Mouse (Mus musculus): ENCODE results near the gene Pafah1b2. TPM values are rescaled to one million over a fixed set of nuclear protein-coding genes. Genes with fewer than 3 reads are reported as not detected.

The Pafah1b2 gene
- polyA plus RNA-seq, 1 experiment from 2014 or later, result 82.8 TPM

GRCm38 (mm10) chr9:46019975-46020374, 7.5 kb upstream of the Pafah1b2 start:
- Histone ChIP-seq H3K27me3 (replicated peaks; ENCODE audit: insufficient read depth, low read length) (no peaks in the 10 kb centered on the region), H3K4me2 (replicated peaks; ENCODE audit: low read depth, low read length) (no peak overlapping the region), H3K27ac (ENCODE audit: low read length) (no peak overlapping the region), H3K9ac (replicated peaks; ENCODE audit: low read depth) (no peak overlapping the region), H3K4me3 (ENCODE audit: low read depth, low read length) (no peak overlapping the region), H3K4me1 (ENCODE audit: insufficient read depth, low read depth, low read length) (peaks cover 15% of the 10 kb centered on the region; the same call in 1 of the 2 replicates), H3K9me3 (ENCODE audit: low read length) (no peaks in the 10 kb centered on the region), H3K36me3 (ENCODE audit: insufficient read depth, low read length) (0 out of 2 replicates have a peak, but pooled peaks cover 4% of the 10 kb centered on the region)
- WGBS, result 84% methylated on average over 6 of the region's 6 CpGs
- no peak for ATAC-seq
- TF ChIP-seq EP300 (IDR thresholded peaks at IDR 0.05), result no peak
- DNase-seq (ENCODE audit: low spot score), result no peak

GRCm38 (mm10) chr9:46018316-46018715, 5.8 kb upstream of the Pafah1b2 start:
- no peak for TF ChIP-seq EP300 (IDR thresholded peaks at IDR 0.05)
- no peak for TF ChIP-seq CTCF (IDR thresholded peaks at IDR 0.05)
- Histone ChIP-seq H3K9ac (replicated peaks; ENCODE audit: low read depth) (no peak overlapping the region), H3K27me3 (replicated peaks; ENCODE audit: insufficient read depth, low read length) (no peaks in the 10 kb centered on the region), H3K4me2 (replicated peaks; ENCODE audit: low read depth, low read length) (no peak overlapping the region), H3K9me3 (ENCODE audit: low read length) (no peaks in the 10 kb centered on the region), H3K27ac (ENCODE audit: low read length) (no peak overlapping the region), H3K4me1 (ENCODE audit: insufficient read depth, low read depth, low read length) (peaks cover 21% of the 10 kb centered on the region; the same call in 1 of the 2 replicates), H3K4me3 (ENCODE audit: low read depth, low read length) (no peak overlapping the region), H3K36me3 (ENCODE audit: insufficient read depth, low read length) (0 out of 2 replicates have a peak, but pooled peaks cover 4% of the 10 kb centered on the region)
- ATAC-seq (no peak), DNase-seq (ENCODE audit: low spot score) (no peak)
- WGBS, result 47% methylated on average over 6 of the region's 6 CpGs

GRCm38 (mm10) chr9:46016417-46016816, 3.9 kb upstream of the Pafah1b2 start:
- Histone ChIP-seq H3K4me1 (ENCODE audit: insufficient read depth, low read depth, low read length) (peaks cover 21% of the 10 kb centered on the region; the same call in 1 of the 2 replicates), H3K9ac (replicated peaks; ENCODE audit: low read depth) (no peak overlapping the region), H3K27me3 (replicated peaks; ENCODE audit: insufficient read depth, low read length) (no peaks in the 10 kb centered on the region), H3K4me2 (replicated peaks; ENCODE audit: low read depth, low read length) (0 out of 2 replicates have a peak overlapping the region, but pooled peaks have one; percentile 58), H3K36me3 (ENCODE audit: insufficient read depth, low read length) (0 out of 2 replicates have a peak, but pooled peaks cover 4% of the 10 kb centered on the region), H3K4me3 (ENCODE audit: low read depth, low read length) (no peak overlapping the region), H3K9me3 (ENCODE audit: low read length) (no peaks in the 10 kb centered on the region), H3K27ac (ENCODE audit: low read length) (no peak overlapping the region)
- DNase-seq (ENCODE audit: low spot score) (peak; percentile 88), ATAC-seq (peak; percentile 52)
- no peak for TF ChIP-seq CTCF (IDR thresholded peaks at IDR 0.05)
- TF ChIP-seq EP300 (IDR thresholded peaks at IDR 0.05), result peak; percentile 52; the same call in 1 of the 2 replicates
- WGBS, result 51% methylated on average over 4 of the region's 4 CpGs

- 10% methylated on average over 9 of the region's 9 CpGs for WGBS
- Histone ChIP-seq H3K36me3 (ENCODE audit: insufficient read depth, low read length) (0 out of 2 replicates have a peak, but pooled peaks cover 4% of the 10 kb centered on the region), H3K4me3 (ENCODE audit: low read depth, low read length) (no peak overlapping the region), H3K4me1 (ENCODE audit: insufficient read depth, low read depth, low read length) (peaks cover 21% of the 10 kb centered on the region; the same call in 1 of the 2 replicates), H3K9me3 (ENCODE audit: low read length) (no peaks in the 10 kb centered on the region), H3K9ac (replicated peaks; ENCODE audit: low read depth) (no peak overlapping the region), H3K27me3 (replicated peaks; ENCODE audit: insufficient read depth, low read length) (no peaks in the 10 kb centered on the region), H3K4me2 (replicated peaks; ENCODE audit: low read depth, low read length) (peak overlapping the region; percentile 58), H3K27ac (ENCODE audit: low read length) (peak overlapping the region; percentile 97; the same call in 1 of the 2 replicates)
- no peak for ATAC-seq
- peak; percentile 59 for DNase-seq (ENCODE audit: low spot score)
- no peak for TF ChIP-seq EP300 (IDR thresholded peaks at IDR 0.05)
- no peak for TF ChIP-seq CTCF (IDR thresholded peaks at IDR 0.05)
Observed at GRCm38 (mm10) chr9:46015831-46016230, 3.3 kb upstream of the Pafah1b2 start.

GRCm38 (mm10) chr9:46015081-46015551, 2.6 kb upstream of the Pafah1b2 start:
- 2% methylated on average over 8 of the region's 8 CpGs for WGBS
- H3K9me3 ChIP-seq (ENCODE audit: low read length), result no peaks in the 10 kb centered on the region
- DNase-seq (ENCODE audit: low spot score), result peak; percentile 64
- H3K4me1 ChIP-seq (ENCODE audit: insufficient read depth, low read depth, low read length), result peaks cover 21% of the 10 kb centered on the region; the same call in 1 of the 2 replicates
- peak overlapping the region; percentile 97 for H3K27ac ChIP-seq (ENCODE audit: low read length)
- H3K9ac ChIP-seq (replicated peaks; ENCODE audit: low read depth), result no peak overlapping the region
- TF ChIP-seq EP300 (IDR thresholded peaks at IDR 0.05), result no peak; the same call in 1 of the 2 replicates
- TF ChIP-seq CTCF (IDR thresholded peaks at IDR 0.05), result no peak
- peak overlapping the region; percentile 58 for H3K4me2 ChIP-seq (replicated peaks; ENCODE audit: low read depth, low read length)
- ATAC-seq, result no peak
- H3K27me3 ChIP-seq (replicated peaks; ENCODE audit: insufficient read depth, low read length), result no peaks in the 10 kb centered on the region
- H3K4me3 ChIP-seq (ENCODE audit: low read depth, low read length), result 0 out of 2 replicates have a peak overlapping the region, but pooled peaks have one; percentile 99
- 0 out of 2 replicates have a peak, but pooled peaks cover 4% of the 10 kb centered on the region for H3K36me3 ChIP-seq (ENCODE audit: insufficient read depth, low read length)

GRCm38 (mm10) chr9:46014251-46014681, 1.8 kb upstream of the Pafah1b2 start:
- H3K27ac ChIP-seq (ENCODE audit: low read length), result peak overlapping the region; percentile 97
- peak overlapping the region; percentile 99 for H3K4me3 ChIP-seq (ENCODE audit: low read depth, low read length)
- no peaks in the 10 kb centered on the region for H3K27me3 ChIP-seq (replicated peaks; ENCODE audit: insufficient read depth, low read length)
- H3K36me3 ChIP-seq (ENCODE audit: insufficient read depth, low read length), result 0 out of 2 replicates have a peak, but pooled peaks cover 4% of the 10 kb centered on the region
- TF ChIP-seq CTCF (IDR thresholded peaks at IDR 0.05) (peak; percentile 59), EP300 (IDR thresholded peaks at IDR 0.05) (peak; percentile 16; the same call in 1 of the 2 replicates)
- DNase-seq (ENCODE audit: low spot score), result peak; percentile 85
- no peaks in the 10 kb centered on the region for H3K9me3 ChIP-seq (ENCODE audit: low read length)
- H3K4me2 ChIP-seq (replicated peaks; ENCODE audit: low read depth, low read length), result peak overlapping the region; percentile 58
- peaks cover 21% of the 10 kb centered on the region; the same call in 1 of the 2 replicates for H3K4me1 ChIP-seq (ENCODE audit: insufficient read depth, low read depth, low read length)
- 1% methylated on average over 10 of the region's 10 CpGs for WGBS
- peak overlapping the region; percentile 99 for H3K9ac ChIP-seq (replicated peaks; ENCODE audit: low read depth)
- ATAC-seq, result no peak; the same call in 1 of the 2 replicates

Measured in lung, postnatal 0 days (tissue).